Mouse (Mus musculus): ENCODE results near the gene Cdc20.

Gene Cdc20

GRCm38 (mm10) chr4:118417112-118417797 is 19.9 kb downstream of the Cdc20 start:
- DNase-seq (ENCODE audit: low spot score): no peak

GRCm38 (mm10) chr4:118416329-118416728 is 20.8 kb downstream of the Cdc20 start:
- DNase-seq (ENCODE audit: low spot score): no peak

GRCm38 (mm10) chr4:118415779-118416178 is 21.4 kb downstream of the Cdc20 start:
- no peak for DNase-seq (ENCODE audit: low spot score)

- DNase-seq (ENCODE audit: low spot score): no peak
These were observed 23.6 kb downstream of the Cdc20 start for GRCm38 (mm10) chr4:118413553-118413952.

- DNase-seq (ENCODE audit: low spot score): no peak
These were observed 26.3 kb downstream of the Cdc20 start for GRCm38 (mm10) chr4:118410871-118411270.

- peak; percentile 94 for DNase-seq (ENCODE audit: low spot score)
These were observed 27.8 kb downstream of the Cdc20 start, which contains the start of the genes Szt2 and Med8 for GRCm38 (mm10) chr4:118409142-118409900. TSS of gene Szt2 (minus strand) at chr4:118409273. TSS of gene Med8 (plus strand) at chr4:118409337.

- no peak for DNase-seq (ENCODE audit: low spot score)
These were observed 34.5 kb downstream of the Cdc20 start for GRCm38 (mm10) chr4:118402701-118403100.

GRCm38 (mm10) chr4:118401918-118402317 is 35.2 kb downstream of the Cdc20 start:
- no peak for DNase-seq (ENCODE audit: low spot score)

- DNase-seq (ENCODE audit: low spot score): no peak
These were observed 35.7 kb downstream of the Cdc20 start for GRCm38 (mm10) chr4:118401421-118401820.

GRCm38 (mm10) chr4:118398400-118398799 is 38.8 kb downstream of the Cdc20 start:
- DNase-seq (ENCODE audit: low spot score): no peak

GRCm38 (mm10) chr4:118396433-118396832 is 40.7 kb downstream of the Cdc20 start:
- peak; percentile 68 for DNase-seq (ENCODE audit: low spot score)

- no peak for DNase-seq (ENCODE audit: low spot score)
These were observed 41.9 kb downstream of the Cdc20 start for GRCm38 (mm10) chr4:118395289-118395688.

- DNase-seq (ENCODE audit: low spot score): no peak
These were observed 42.6 kb downstream of the Cdc20 start for GRCm38 (mm10) chr4:118394505-118394904.

GRCm38 (mm10) chr4:118390146-118390545 is 47.0 kb downstream of the Cdc20 start:
- DNase-seq (ENCODE audit: low spot score): no peak

GRCm38 (mm10) chr4:118387316-118387715 is 49.8 kb downstream of the Cdc20 start:
- DNase-seq (ENCODE audit: low spot score): no peak

GRCm38 (mm10) chr4:118383271-118383670 is 53.9 kb downstream of the Cdc20 start:
- no peak for DNase-seq (ENCODE audit: low spot score)
